Mouse (Mus musculus) neural tube, embryonic 14.5 days (tissue): ENCODE data around the gene Lrrc4. TPM values are rescaled to one million over a fixed set of nuclear protein-coding genes. Genes with fewer than 3 reads are reported as not detected.

Experiments
- ATAC-seq: fragments of 200-750 bp; cut with Nextera tagmentation; 2 replicates; pipeline ENCODE4 v1.8.0; 2017; ENCODE audit warnings: low read depth, mild to moderate bottlenecking, moderate TSS enrichment, moderate library complexity
- H3K27ac ChIP-seq: fragments of 300-500 bp; sonication (generic); 2 replicates; pipeline ENCODE4 v1.5.1; 2014; ENCODE audit warnings: low read depth, mild to moderate bottlenecking, control low read depth, low read length, moderate library complexity, mixed read lengths
- H3K27me3 ChIP-seq: fragments of 300-500 bp; sonication (generic); 2 replicates; pipeline ENCODE4 v1.6.1; 2014; ENCODE audit warnings: low read length; ENCODE audit not compliant: control insufficient read depth, insufficient read depth
- H3K36me3 ChIP-seq: fragments of 300-500 bp; sonication (generic); 2 replicates; pipeline ENCODE4 v1.6.1; 2014; ENCODE audit warnings: low read length, mixed read lengths; ENCODE audit not compliant: control insufficient read depth, insufficient read depth
- H3K4me1 ChIP-seq: fragments of 300-500 bp; sonication (generic); 2 replicates; pipeline ENCODE4 v1.6.1; 2014; ENCODE audit warnings: low read length; ENCODE audit not compliant: control insufficient read depth, insufficient read depth
- H3K4me2 ChIP-seq: fragments of 300-500 bp; sonication (generic); 2 replicates; pipeline ENCODE4 v1.6.1; 2014; ENCODE audit warnings: mild to moderate bottlenecking, low read depth, low read length, control low read depth
- H3K4me3 ChIP-seq: fragments of 300-500 bp; sonication (generic); 2 replicates; pipeline ENCODE4 v1.5.1; 2014; ENCODE audit warnings: low read depth, low read length, control low read depth, mixed read lengths
- H3K9ac ChIP-seq: fragments of 300-500 bp; sonication (generic); replicated peaks from 2 replicates; pipeline ENCODE4 v1.6.1; 2014; ENCODE audit warnings: low read depth, mild to moderate bottlenecking, control low read depth, low read length, mixed read lengths
- H3K9me3 ChIP-seq: fragments of 300-500 bp; sonication (generic); 2 replicates; pipeline ENCODE4 v1.6.1; 2016; ENCODE audit warnings: low read length; ENCODE audit not compliant: control insufficient read depth
- WGBS: fragments of 180-500 bp; shearing (Covaris S2); extraction: QIAGEN DNeasy Blood & Tissue Kit; methylation state at CpG from one replicate; pipeline ENCODE4 v1.1.7; 2014; 5-methylcytosine and 5-hydroxymethylcytosine counted together
- polyA plus RNA-seq: library from polyadenylated mRNA; unstranded; fragments of >200 nt; fragmentation: Nextera tagmentation; extraction: Ambion mirVana; gene quantifications from 2 replicates; pipeline ENCODE4 v1.2.1, GENCODE M21; 2014

Gene Lrrc4
- polyA plus RNA-seq, 1 experiment from 2014 or later = 11.5 TPM

GRCm38 (mm10) chr6:28642909-28643308, 188.6 kb downstream of the Lrrc4 start:
- Histone ChIP-seq H3K9me3 (no peaks in the 10 kb centered on the region), H3K27me3 (no peaks in the 10 kb centered on the region), H3K4me3 (no peak overlapping the region), H3K27ac (no peak overlapping the region), H3K4me2 (no peak overlapping the region), H3K9ac (no peak overlapping the region), H3K4me1 (peaks cover 5% of the 10 kb centered on the region; the same call in 1 of the 2 replicates), H3K36me3 (no peaks in the 10 kb centered on the region)
- no peak for ATAC-seq
- 55% methylated on average over 2 of the region's 2 CpGs for WGBS

- Histone ChIP-seq H3K9ac (no peak overlapping the region), H3K36me3 (no peaks in the 10 kb centered on the region), H3K4me2 (no peak overlapping the region), H3K27me3 (no peaks in the 10 kb centered on the region), H3K9me3 (no peaks in the 10 kb centered on the region), H3K4me1 (peaks cover 5% of the 10 kb centered on the region; the same call in 1 of the 2 replicates), H3K27ac (no peak overlapping the region), H3K4me3 (no peak overlapping the region)
- no peak for ATAC-seq
- 85% methylated on average over 5 of the region's 5 CpGs for WGBS
Measured at GRCm38 (mm10) chr6:28640088-28640487, 191.5 kb downstream of the Lrrc4 start.

GRCm38 (mm10) chr6:28635531-28636348, 195.8 kb downstream of the Lrrc4 start:
- Histone ChIP-seq H3K4me1 (peaks cover 17% of the 10 kb centered on the region; the same call in 1 of the 2 replicates), H3K27ac (no peak overlapping the region), H3K27me3 (no peaks in the 10 kb centered on the region), H3K4me3 (no peak overlapping the region), H3K4me2 (no peak overlapping the region), H3K9me3 (no peaks in the 10 kb centered on the region), H3K9ac (no peak overlapping the region), H3K36me3 (no peaks in the 10 kb centered on the region)
- ATAC-seq = no peak
- WGBS = 73% methylated on average over 6 of the region's 6 CpGs

GRCm38 (mm10) chr6:28635092-28635491, 196.5 kb downstream of the Lrrc4 start:
- H3K9ac ChIP-seq = no peak overlapping the region
- 50% methylated on average over 1 of the region's 1 CpGs for WGBS
- no peaks in the 10 kb centered on the region for H3K27me3 ChIP-seq
- H3K27ac ChIP-seq = no peak overlapping the region
- peaks cover 18% of the 10 kb centered on the region; the same call in 1 of the 2 replicates for H3K4me1 ChIP-seq
- H3K4me3 ChIP-seq = no peak overlapping the region
- H3K36me3 ChIP-seq = no peaks in the 10 kb centered on the region
- H3K4me2 ChIP-seq = no peak overlapping the region
- no peak for ATAC-seq
- no peaks in the 10 kb centered on the region for H3K9me3 ChIP-seq

- H3K9me3 ChIP-seq = no peaks in the 10 kb centered on the region
- H3K27me3 ChIP-seq = no peaks in the 10 kb centered on the region
- H3K9ac ChIP-seq = no peak overlapping the region
- no peaks in the 10 kb centered on the region for H3K36me3 ChIP-seq
- no peak overlapping the region for H3K4me3 ChIP-seq
- peaks cover 22% of the 10 kb centered on the region; the same call in 1 of the 2 replicates for H3K4me1 ChIP-seq
- no peak; the same call in 1 of the 2 replicates for ATAC-seq
- peak overlapping the region; percentile 25; the same call in 1 of the 2 replicates for H3K27ac ChIP-seq
- 40% methylated on average over 3 of the region's 3 CpGs for WGBS
- no peak overlapping the region for H3K4me2 ChIP-seq
Measured at GRCm38 (mm10) chr6:28633656-28634055, 197.9 kb downstream of the Lrrc4 start.

GRCm38 (mm10) chr6:28633120-28633519, 198.4 kb downstream of the Lrrc4 start:
- no peak overlapping the region for H3K4me2 ChIP-seq
- peaks cover 27% of the 10 kb centered on the region; the same call in 1 of the 2 replicates for H3K4me1 ChIP-seq
- H3K9me3 ChIP-seq = no peaks in the 10 kb centered on the region
- 30% methylated on average over 2 of the region's 2 CpGs for WGBS
- no peak overlapping the region for H3K9ac ChIP-seq
- no peaks in the 10 kb centered on the region for H3K36me3 ChIP-seq
- no peak overlapping the region for H3K4me3 ChIP-seq
- H3K27ac ChIP-seq = peak overlapping the region; percentile 25; the same call in 1 of the 2 replicates
- no peaks in the 10 kb centered on the region for H3K27me3 ChIP-seq
- no peak for ATAC-seq

GRCm38 (mm10) chr6:28630926-28631325, 200.6 kb downstream of the Lrrc4 start:
- WGBS = 70% methylated on average over 2 of the region's 2 CpGs
- Histone ChIP-seq H3K36me3 (no peaks in the 10 kb centered on the region), H3K4me3 (no peak overlapping the region), H3K27me3 (no peaks in the 10 kb centered on the region), H3K4me1 (peaks cover 27% of the 10 kb centered on the region; the same call in 1 of the 2 replicates), H3K9me3 (no peaks in the 10 kb centered on the region), H3K27ac (no peak overlapping the region), H3K9ac (no peak overlapping the region), H3K4me2 (no peak overlapping the region)
- ATAC-seq = no peak

- WGBS = 28% methylated on average over 2 of the region's 2 CpGs
- no peaks in the 10 kb centered on the region for H3K27me3 ChIP-seq
- no peaks in the 10 kb centered on the region for H3K36me3 ChIP-seq
- H3K4me2 ChIP-seq = no peak overlapping the region
- no peak overlapping the region for H3K4me3 ChIP-seq
- peaks cover 27% of the 10 kb centered on the region; the same call in 1 of the 2 replicates for H3K4me1 ChIP-seq
- no peak overlapping the region for H3K9ac ChIP-seq
- no peaks in the 10 kb centered on the region for H3K9me3 ChIP-seq
- no peak overlapping the region for H3K27ac ChIP-seq
- no peak for ATAC-seq
Measured at GRCm38 (mm10) chr6:28629866-28630265, 201.7 kb downstream of the Lrrc4 start.

- H3K27ac ChIP-seq = peak overlapping the region; percentile 3; the same call in 1 of the 2 replicates
- no peaks in the 10 kb centered on the region for H3K36me3 ChIP-seq
- WGBS = 23% methylated on average over 1 of the region's 1 CpGs
Measured at GRCm38 (mm10) chr6:28628408-28628807, 203.1 kb downstream of the Lrrc4 start.

More at GRCm38 (mm10) chr6:28628408-28628807, 203.1 kb downstream of the Lrrc4 start:
- H3K9ac ChIP-seq = 0 out of 2 replicates have a peak overlapping the region, but pooled peaks have one; percentile 16
- H3K4me2 ChIP-seq = no peak overlapping the region
- no peaks in the 10 kb centered on the region for H3K27me3 ChIP-seq
- peaks cover 21% of the 10 kb centered on the region; the same call in 1 of the 2 replicates for H3K4me1 ChIP-seq
- no peaks in the 10 kb centered on the region for H3K9me3 ChIP-seq
- H3K4me3 ChIP-seq = no peak overlapping the region
- peak; percentile 83 for ATAC-seq
